Mouse (Mus musculus) midbrain, embryonic 16.5 days (tissue): ENCODE data around the gene Pon2. TPM values are rescaled to one million over a fixed set of nuclear protein-coding genes. Genes with fewer than 3 reads are reported as not detected.
"Not testable (repeated sequence)": the region's sequence is repeated elsewhere in the genome, so short reads cannot be mapped to it uniquely, and the experiment has no call there.

Experiments
- ATAC-seq: fragments of 200-750 bp; cut with Nextera tagmentation; 2 replicates; pipeline ENCODE4 v1.8.0; 2017; ENCODE audit warnings: moderate TSS enrichment
- H3K27ac ChIP-seq: fragments of 300-500 bp; sonication (generic); 2 replicates; pipeline ENCODE4 v1.5.1; 2014; ENCODE audit warnings: mild to moderate bottlenecking, low read length, mixed read lengths
- H3K27me3 ChIP-seq: fragments of 300-500 bp; sonication (generic); 2 replicates; pipeline ENCODE4 v1.6.1; 2014; ENCODE audit warnings: low read depth, low read length, mixed read lengths; ENCODE audit not compliant: control insufficient read depth, insufficient read depth
- H3K36me3 ChIP-seq: fragments of 300-500 bp; sonication (generic); 2 replicates; pipeline ENCODE4 v1.6.1; 2014; ENCODE audit warnings: mild to moderate bottlenecking, low read length, moderate library complexity, mixed read lengths; ENCODE audit not compliant: control insufficient read depth, insufficient read depth
- H3K4me1 ChIP-seq: fragments of 300-500 bp; sonication (generic); 2 replicates; pipeline ENCODE4 v1.6.1; 2014; ENCODE audit warnings: mild to moderate bottlenecking, low read length, mixed read lengths; ENCODE audit not compliant: control insufficient read depth, insufficient read depth
- H3K4me2 ChIP-seq: fragments of 300-500 bp; sonication (generic); 2 replicates; pipeline ENCODE4 v1.6.1; 2014; ENCODE audit warnings: mild to moderate bottlenecking, low read length, mixed read lengths
- H3K4me3 ChIP-seq: fragments of 300-500 bp; sonication (generic); 2 replicates; pipeline ENCODE4 v1.5.1; 2014; ENCODE audit warnings: low read depth, mild to moderate bottlenecking, low read length, moderate library complexity, mixed read lengths
- H3K9ac ChIP-seq: fragments of 300-500 bp; sonication (generic); 2 replicates; pipeline ENCODE4 v1.6.1; 2014; ENCODE audit warnings: low read depth, low read length, mixed read lengths
- H3K9me3 ChIP-seq: fragments of 300-500 bp; sonication (generic); replicated peaks from 2 replicates; pipeline ENCODE4 v1.6.1; 2014; ENCODE audit warnings: mild to moderate bottlenecking, low read length, mixed read lengths; ENCODE audit not compliant: control insufficient read depth, poor library complexity, severe bottlenecking
- WGBS: fragments of 180-500 bp; shearing (Covaris S2); extraction: QIAGEN DNeasy Blood & Tissue Kit; methylation state at CpG from one replicate; pipeline ENCODE4 v1.1.7; 2014; 5-methylcytosine and 5-hydroxymethylcytosine counted together
- polyA plus RNA-seq: library from polyadenylated mRNA; unstranded; fragments of >200 nt; fragmentation: Nextera tagmentation; extraction: Ambion mirVana; gene quantifications from 2 replicates; pipeline ENCODE4 v1.2.1, GENCODE M21; 2015

Gene Pon2
- polyA plus RNA-seq, result 25.7 and 27.7 TPM in 2 replicates

- Histone ChIP-seq H3K27me3 (no peaks in the 10 kb centered on the region), H3K9me3 (no peaks in the 10 kb centered on the region), H3K36me3 (no peaks in the 10 kb centered on the region), H3K4me3 (peak within 1 kb of the TSS; percentile 63), H3K9ac (peak within 1 kb of the TSS; percentile 66), H3K4me2 (peak within 1 kb of the TSS; percentile 99), H3K27ac (peak within 1 kb of the TSS; percentile 34; the same call in 1 of the 2 replicates), H3K4me1 (peaks cover 6% of the 10 kb centered on the region)
- WGBS, result under 1% methylated on average over 40 of the region's 47 CpGs
- peak; percentile 93 for ATAC-seq
These were observed at the start of gene Pon2 for GRCm38 (mm10) chr6:5298092-5298554. Gene Pon2 (minus strand): TSS chr6:5298455.

- Histone ChIP-seq H3K4me1 (no peaks in the 10 kb centered on the region), H3K9ac (no peak overlapping the region), H3K36me3 (no peaks in the 10 kb centered on the region), H3K9me3 (no peaks in the 10 kb centered on the region), H3K27ac (no peak overlapping the region), H3K4me2 (no peak overlapping the region), H3K4me3 (no peak overlapping the region), H3K27me3 (no peaks in the 10 kb centered on the region)
- 79% methylated on average over 6 of the region's 6 CpGs for WGBS
- ATAC-seq, result no peak
These were observed 46.0 kb upstream of the Pon2 start for GRCm38 (mm10) chr6:5344255-5344654.

GRCm38 (mm10) chr6:5339283-5339682 is 41.0 kb upstream of the Pon2 start:
- not testable (repeated sequence) for H3K27me3 ChIP-seq, H3K36me3 ChIP-seq, H3K4me2 ChIP-seq, H3K4me1 ChIP-seq, H3K4me3 ChIP-seq, H3K27ac ChIP-seq, ATAC-seq, H3K9me3 ChIP-seq, H3K9ac ChIP-seq
- WGBS, result 100% methylated on average over 1 of the region's 1 CpGs

- not testable (repeated sequence) for H3K27me3 ChIP-seq, H3K4me1 ChIP-seq, H3K27ac ChIP-seq, ATAC-seq, H3K9me3 ChIP-seq, H3K36me3 ChIP-seq, H3K4me2 ChIP-seq, H3K4me3 ChIP-seq, H3K9ac ChIP-seq
- 96% methylated on average over 4 of the region's 4 CpGs for WGBS
These were observed 40.5 kb upstream of the Pon2 start for GRCm38 (mm10) chr6:5338781-5339180.

GRCm38 (mm10) chr6:5336016-5336415 is 37.8 kb upstream of the Pon2 start:
- H3K27me3 ChIP-seq, H3K4me3 ChIP-seq, H3K9me3 ChIP-seq, H3K27ac ChIP-seq, H3K9ac ChIP-seq, H3K36me3 ChIP-seq, H3K4me2 ChIP-seq, ATAC-seq, H3K4me1 ChIP-seq: not testable (repeated sequence)

GRCm38 (mm10) chr6:5334021-5334420 is 35.8 kb upstream of the Pon2 start:
- WGBS, result 53% methylated on average over 5 of the region's 5 CpGs
- Histone ChIP-seq H3K9me3 (no peaks in the 10 kb centered on the region), H3K4me1 (no peaks in the 10 kb centered on the region), H3K4me3 (no peak overlapping the region), H3K27me3 (no peaks in the 10 kb centered on the region), H3K36me3 (no peaks in the 10 kb centered on the region), H3K27ac (no peak overlapping the region), H3K9ac (no peak overlapping the region), H3K4me2 (no peak overlapping the region)
- no peak for ATAC-seq

GRCm38 (mm10) chr6:5332560-5333150 is 34.4 kb upstream of the Pon2 start:
- no peak overlapping the region for H3K27ac ChIP-seq
- no peaks in the 10 kb centered on the region for H3K27me3 ChIP-seq
- H3K9me3 ChIP-seq, result no peaks in the 10 kb centered on the region
- H3K9ac ChIP-seq, result no peak overlapping the region
- H3K36me3 ChIP-seq, result no peaks in the 10 kb centered on the region
- H3K4me1 ChIP-seq, result no peaks in the 10 kb centered on the region
- ATAC-seq, result no peak
- no peak overlapping the region for H3K4me2 ChIP-seq
- WGBS, result 74% methylated on average over 3 of the region's 3 CpGs
- H3K4me3 ChIP-seq, result no peak overlapping the region

GRCm38 (mm10) chr6:5325122-5325521 is 26.9 kb upstream of the Pon2 start:
- H3K9ac ChIP-seq, result no peak overlapping the region
- H3K9me3 ChIP-seq, result peaks cover 5% of the 10 kb centered on the region; the same call in 1 of the 2 replicates
- H3K4me2 ChIP-seq, result no peak overlapping the region
- no peaks in the 10 kb centered on the region for H3K4me1 ChIP-seq
- no peak for ATAC-seq
- H3K27ac ChIP-seq, result no peak overlapping the region
- no peaks in the 10 kb centered on the region for H3K27me3 ChIP-seq
- H3K4me3 ChIP-seq, result no peak overlapping the region
- H3K36me3 ChIP-seq, result no peaks in the 10 kb centered on the region
- 38% methylated on average over 2 of the region's 2 CpGs for WGBS

- H3K27me3 ChIP-seq, H3K9ac ChIP-seq, H3K4me2 ChIP-seq, H3K27ac ChIP-seq, H3K36me3 ChIP-seq, ATAC-seq, H3K9me3 ChIP-seq, H3K4me3 ChIP-seq, H3K4me1 ChIP-seq: not testable (repeated sequence)
- 96% methylated on average over 6 of the region's 6 CpGs for WGBS
These were observed 25.8 kb upstream of the Pon2 start for GRCm38 (mm10) chr6:5324101-5324500.
